Mouse (Mus musculus) lung, postnatal 0 days (tissue): ENCODE data around the gene Smg1.

Source experiments
- CTCF ChIP-seq: IDR thresholded peaks from 2 replicates; pipeline ENCODE4 v1.5.1; 2016; ENCODE audit warnings: antibody characterized with exemption, mild to moderate bottlenecking
- EP300 ChIP-seq: IDR thresholded peaks from 2 replicates; pipeline ENCODE4 v1.6.1; 2016; ENCODE audit warnings: antibody characterized with exemption, mild to moderate bottlenecking, control low read depth

GRCm38 (mm10) chr7:118111128-118111527 is 132.3 kb downstream of the Smg1 start:
- no peak for TF ChIP-seq CTCF
- TF ChIP-seq EP300, result no peak
